Mouse (Mus musculus): Measurements from ENCODE around the gene Dyrk3. TPM values are rescaled to one million over a fixed set of nuclear protein-coding genes. Genes with fewer than 3 reads are reported as not detected.

Dyrk3 gene
- total RNA-seq (2021) = under 1 TPM; 0.25 to 0.29 TPM

DNA sequence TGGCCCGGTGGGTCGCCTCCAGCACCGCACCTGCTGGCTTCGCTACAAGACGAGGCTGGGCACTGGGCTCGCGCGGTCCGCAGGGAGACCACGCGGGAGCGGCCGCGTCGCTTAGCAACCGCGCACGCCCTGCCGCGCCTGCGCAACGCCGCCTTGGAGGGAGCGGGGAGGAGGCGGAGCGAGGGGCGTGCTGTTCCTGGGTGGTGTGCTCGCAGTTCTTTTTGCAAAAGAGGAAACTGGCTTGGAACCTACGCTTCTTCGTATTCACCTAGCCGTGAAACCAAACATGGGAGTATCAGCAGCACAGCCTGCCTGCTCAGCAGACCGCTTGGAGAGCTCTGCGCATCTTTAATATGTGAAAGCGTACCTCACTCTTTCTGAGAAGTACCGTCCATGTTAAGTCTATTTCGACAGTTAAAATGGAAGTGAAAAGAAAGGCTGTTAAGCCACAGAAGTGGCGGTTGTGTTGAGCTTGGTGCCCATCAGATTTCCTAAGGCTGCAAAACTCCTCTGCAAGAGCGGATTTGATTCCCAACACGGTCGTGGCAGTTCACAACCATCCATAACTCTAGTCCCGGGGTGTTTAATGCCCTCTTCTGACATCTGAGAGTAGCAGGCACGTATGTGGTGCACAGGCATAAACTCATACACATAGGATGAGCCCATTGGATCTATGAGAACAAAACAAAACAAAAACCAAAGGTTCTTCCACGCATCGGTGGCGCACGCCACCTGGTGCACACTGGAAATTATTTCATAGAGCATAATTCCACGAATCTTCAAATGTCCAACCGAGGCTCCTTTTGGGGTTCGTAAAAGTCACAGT lies at the start of gene Dyrk3:
Gene Dyrk3, minus strand, starts transcription at position 150 of the 826 bp plus-strand sequence.
- DNase-seq (ENCODE audit: low spot score) = peak; percentile 77
- intact Hi-C loops (cut with DNase I) = loop anchor here (2.0 to 10.0 kb wide), 2 partner anchors 22 to 154 kb away; no protein-coding TSS in a partner anchor

DNA sequence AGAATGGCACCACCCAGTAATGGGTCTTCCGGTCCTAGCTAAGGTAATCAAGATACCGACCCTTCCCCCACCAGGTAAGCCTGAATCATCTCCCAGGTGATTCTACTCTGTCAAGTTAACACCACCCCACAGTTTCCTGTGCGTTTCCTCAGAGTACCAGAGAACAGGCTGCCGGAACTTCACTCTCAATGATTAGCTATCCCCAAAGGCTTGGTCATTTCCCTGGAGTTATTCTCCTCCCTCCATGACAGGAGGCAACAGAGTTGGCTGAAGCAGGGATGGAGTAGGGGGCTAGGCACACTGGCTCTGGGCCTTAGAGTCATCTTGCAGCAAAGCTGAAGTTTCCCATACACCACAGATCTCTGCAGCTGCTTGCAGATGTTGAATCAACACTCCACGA lies 49.7 kb upstream of the Dyrk3 start:
- no peak for DNase-seq (ENCODE audit: low spot score)
- intact Hi-C loops (cut with DNase I) = no loop called here

DNA sequence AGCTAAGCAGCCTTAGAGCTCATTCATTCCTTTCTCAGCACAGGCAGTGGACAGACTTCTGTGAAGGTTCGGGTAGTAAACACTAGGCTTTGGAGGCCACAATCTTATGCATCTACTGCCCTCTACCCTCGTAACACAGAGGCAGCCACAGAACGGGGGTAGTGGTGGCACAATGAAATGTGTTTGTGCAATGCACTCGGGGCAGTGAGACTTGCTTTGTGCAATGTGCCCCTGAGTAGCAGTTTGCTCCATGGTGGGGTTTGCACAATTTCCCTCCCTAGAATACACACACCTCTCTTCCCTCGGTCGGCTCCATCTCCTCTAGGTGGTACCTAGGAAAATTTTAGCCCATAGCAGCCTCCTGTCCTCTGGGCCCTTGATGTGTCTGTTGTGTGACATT lies 48.9 kb upstream of the Dyrk3 start:
- intact Hi-C loops (cut with DNase I) = no loop called here
- DNase-seq (ENCODE audit: low spot score) = no peak

DNA sequence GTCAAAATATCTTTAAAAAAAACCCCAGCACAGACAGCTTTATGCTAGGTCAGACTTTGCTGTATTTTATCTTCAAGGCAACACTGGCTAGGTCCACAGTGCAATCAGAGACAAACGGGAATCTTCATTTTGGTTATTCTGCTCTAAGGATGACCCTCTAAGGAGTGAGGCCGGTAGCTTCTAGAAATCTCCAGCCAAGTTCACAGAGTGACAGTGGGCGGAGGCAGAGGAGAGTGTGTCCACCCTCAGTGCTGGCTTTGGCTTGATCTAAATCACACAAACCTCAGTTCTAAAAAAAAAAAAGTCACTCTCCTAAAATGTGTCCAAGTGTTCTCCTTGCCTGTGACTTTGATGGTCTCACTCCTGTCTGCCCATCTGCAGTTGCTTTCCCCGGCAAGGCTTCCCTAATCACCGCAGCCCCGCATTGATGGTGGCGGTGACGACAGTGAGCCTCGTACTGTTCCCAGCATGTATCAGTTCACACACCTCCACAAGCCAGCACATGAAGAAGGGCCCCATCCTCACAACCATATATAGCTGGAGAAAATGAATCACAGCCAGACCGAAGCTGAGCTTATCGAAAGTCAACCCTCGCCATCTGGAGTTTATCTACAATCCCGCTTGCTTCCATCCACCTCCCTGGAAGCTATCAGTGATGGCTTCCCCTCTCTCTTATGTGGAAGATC lies 47.8 kb upstream of the Dyrk3 start:
- DNase-seq (ENCODE audit: low spot score) = no peak
- intact Hi-C loops (cut with DNase I) = no loop called here

DNA sequence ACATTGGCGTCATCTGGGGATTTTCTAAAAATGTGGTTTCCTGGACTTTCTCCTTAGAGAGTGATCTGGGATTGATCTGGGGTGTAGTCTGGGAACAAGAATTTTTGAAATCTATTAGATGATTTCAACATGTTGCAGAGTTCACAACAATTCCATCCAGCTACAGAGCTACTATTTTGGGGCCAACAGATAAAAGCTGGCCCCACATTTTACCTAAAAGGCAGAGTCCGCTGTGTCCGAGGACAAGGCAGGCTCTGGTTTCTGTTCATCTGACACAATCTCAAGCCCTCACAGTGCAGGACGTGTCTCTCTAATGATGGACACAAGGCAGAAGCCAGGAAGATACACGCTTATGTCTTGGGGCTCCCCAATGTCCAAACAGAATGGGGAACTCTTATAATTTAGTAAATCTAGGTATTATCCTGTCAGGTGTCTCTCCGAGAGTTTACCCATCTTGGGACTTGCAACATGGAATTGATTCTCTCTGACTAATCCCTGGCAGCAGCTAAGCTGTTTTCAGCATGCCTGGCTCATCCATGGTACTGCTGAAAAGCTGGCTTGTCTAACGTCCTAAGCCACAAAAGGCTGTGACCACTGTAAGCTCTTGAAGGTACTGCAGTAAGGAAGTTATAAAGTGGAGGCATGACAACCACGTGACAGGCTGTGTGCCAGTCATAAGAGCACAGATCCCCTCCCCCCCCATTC lies 47.0 kb upstream of the Dyrk3 start:
- intact Hi-C loops (cut with DNase I) = no loop called here
- DNase-seq (ENCODE audit: low spot score) = no peak

DNA sequence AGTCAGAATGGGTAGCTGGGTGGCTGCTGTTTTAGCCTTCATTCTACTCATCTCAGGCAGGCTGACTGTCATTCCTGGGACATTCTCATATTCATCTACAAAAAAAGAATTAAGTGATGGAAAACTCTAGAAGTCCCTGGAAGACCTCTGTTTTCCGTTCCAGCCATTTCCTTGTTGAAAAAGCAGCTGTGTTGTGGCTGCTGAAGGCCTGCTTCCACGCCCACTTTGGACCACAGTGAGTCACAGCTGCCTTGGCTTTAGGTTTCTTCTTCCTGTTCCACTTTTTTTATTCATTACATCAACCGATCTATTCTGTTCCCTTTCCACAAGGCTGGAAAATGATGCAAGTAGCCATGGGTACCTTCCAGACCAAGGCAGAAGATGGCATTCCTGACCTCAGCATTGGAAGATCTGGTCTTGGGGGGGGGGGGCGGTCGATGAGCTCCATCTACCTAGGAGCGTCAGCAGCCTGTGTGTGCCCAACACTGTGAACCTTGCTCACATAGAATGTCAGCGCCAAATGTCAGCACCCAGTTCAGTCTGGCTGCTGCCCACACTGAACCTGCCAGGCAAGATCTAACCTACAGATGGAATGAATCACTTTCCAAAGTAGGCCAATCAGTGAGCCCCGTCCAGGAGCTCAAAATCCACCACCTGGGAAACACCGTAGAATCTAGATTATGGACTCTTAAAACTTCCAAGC lies 46.3 kb upstream of the Dyrk3 start:
- intact Hi-C loops (cut with DNase I) = no loop called here
- peak; percentile 35 for DNase-seq (ENCODE audit: low spot score)

DNA sequence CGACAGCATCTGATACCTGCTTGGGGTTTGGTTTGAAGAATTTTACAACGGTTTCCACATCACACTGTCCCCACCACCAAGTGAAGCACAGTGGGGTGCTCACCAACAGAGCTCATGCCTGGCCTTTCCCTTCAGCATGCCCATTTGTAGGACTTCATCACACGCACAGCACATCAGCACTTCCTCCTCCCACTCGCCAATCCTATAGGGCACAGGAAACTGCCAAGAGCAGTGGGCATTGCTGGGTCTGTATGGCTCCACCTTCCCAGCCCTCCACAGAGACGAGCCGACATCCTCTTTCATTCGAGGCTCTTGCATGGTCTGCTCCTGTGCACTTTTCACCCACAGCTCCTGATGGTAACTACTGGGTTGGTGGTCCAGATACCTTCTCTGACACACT lies 45.1 kb upstream of the Dyrk3 start:
- DNase-seq (ENCODE audit: low spot score) = no peak
- intact Hi-C loops (cut with DNase I) = no loop called here

DNA sequence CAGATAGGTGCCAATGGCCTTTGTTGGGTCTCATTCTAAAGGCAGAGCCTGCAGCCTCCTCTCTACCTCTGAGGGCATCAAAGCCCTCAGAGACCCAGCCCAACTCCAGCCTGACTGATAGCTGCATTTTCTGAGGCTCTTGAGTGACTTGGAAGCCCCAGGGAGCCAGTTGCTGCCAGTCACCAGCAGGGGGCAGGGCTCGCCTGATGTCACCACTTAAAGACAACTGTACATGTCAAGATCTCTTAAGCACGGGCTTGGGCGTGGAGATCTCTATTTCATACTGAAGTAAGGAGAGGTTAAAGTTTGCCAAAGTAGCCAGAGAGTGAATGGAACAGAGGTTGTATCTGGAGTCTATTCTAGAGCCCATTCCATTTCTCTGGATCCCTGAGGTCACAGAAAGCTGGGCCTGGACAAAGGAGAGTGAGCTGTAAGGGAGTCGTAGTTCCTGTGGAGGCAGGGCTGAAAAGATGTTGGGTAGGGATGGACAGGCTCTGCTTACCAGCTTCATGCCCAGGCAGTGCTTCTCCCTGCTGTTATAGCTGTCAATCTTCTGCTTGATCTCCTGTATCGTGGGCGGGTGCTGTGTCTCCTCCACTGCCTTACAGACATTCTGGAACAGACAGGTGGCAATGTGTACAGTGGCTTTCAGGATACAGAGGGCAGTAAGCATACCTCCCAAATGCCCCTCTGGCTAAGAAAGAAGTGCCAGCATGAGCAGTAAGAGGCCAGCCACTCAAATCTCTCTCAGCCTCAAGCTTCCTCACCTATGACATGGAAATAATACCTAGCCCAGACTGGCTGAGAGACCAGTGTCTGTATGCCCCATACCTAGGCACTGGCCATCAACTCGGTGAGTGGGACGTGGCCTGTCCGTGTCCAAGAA lies 43.7 kb upstream of the Dyrk3 start:
- peak; percentile 53 for DNase-seq (ENCODE audit: low spot score)
- intact Hi-C loops (cut with DNase I) = loop anchor here (1.0 kb wide), 2 partner anchors 64 to 78 kb away; no protein-coding TSS in a partner anchor

DNA sequence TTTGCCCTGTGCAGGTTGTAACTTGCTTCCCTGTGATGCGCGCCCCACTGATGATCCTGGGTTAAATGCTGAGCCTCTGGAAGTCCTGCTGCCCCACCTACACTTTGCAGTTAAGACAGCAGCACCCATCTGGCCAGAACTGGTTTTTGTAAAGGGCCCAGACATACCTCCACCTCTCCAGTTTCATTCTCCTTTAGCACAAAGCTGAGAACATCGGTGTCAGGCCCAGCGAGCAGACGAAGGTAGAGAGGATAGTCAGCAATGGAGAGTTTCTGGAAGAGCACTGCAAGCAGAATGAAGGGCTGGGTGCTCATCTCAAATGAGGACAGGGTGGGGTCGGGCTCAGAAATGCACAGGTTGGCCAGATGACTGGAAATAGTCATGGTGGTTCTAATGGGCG lies 42.2 kb upstream of the Dyrk3 start:
- DNase-seq (ENCODE audit: low spot score) = no peak
- intact Hi-C loops (cut with DNase I) = no loop called here

DNA sequence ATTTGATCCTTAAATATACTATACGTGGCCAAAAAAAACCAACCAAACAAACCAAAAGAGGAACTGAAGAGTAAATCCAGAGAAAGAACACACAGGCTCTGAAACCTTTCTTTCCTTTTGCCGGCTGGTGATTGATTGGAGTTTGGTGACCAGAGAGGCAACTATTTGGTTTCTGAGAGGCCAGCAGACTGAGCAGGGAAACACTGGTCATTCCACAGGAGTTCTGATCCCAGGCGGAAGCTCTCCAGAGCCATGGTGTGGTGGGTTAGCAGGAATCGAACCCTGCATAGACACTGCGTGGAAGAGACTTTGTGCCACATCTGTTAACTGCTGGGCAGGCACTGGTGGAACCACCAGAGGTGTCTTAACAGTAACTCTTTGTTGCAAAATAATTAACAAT lies 39.9 kb upstream of the Dyrk3 start:
- intact Hi-C loops (cut with DNase I) = no loop called here
- no peak for DNase-seq (ENCODE audit: low spot score)

DNA sequence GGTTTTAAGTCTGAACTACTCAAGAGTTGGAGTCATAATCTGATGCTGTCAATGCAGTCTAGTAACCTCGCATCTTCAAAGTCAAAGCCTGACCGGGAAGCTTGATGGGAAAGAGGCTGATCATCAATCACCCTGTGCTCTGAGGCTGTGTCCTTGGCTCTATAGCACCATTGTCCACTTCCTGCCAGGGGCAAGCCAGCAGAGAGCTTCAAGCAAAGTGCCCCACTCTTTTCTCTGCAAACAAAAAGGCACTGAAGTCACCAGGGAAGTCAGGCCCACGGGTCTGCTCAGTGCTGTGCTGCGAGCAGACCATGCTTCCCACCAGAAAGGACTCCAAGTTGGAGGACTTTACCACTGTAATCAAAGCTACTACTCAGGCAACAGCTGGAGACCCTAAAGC lies 39.1 kb upstream of the Dyrk3 start:
- DNase-seq (ENCODE audit: low spot score) = no peak
- intact Hi-C loops (cut with DNase I) = no loop called here

DNA sequence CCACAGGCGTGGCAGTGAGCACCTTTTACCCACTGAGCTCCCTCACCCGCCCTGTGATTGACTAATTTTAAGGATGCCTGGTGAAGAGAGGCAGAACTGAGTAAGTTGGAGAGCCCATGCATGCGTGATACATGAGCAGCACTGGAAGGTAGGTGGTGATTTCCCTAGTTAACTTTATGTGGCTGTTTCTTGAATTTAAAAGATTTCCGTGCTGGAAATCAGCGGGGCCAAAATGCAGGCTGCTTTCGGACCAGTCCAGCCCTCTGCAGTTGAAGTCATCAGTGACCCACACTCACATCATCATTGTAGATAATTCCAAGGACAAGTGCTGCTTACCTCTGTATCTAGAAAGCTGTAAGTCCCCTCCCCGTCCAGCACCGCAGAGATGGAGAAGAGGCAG lies 37.7 kb upstream of the Dyrk3 start:
- intact Hi-C loops (cut with DNase I) = no loop called here
- no peak for DNase-seq (ENCODE audit: low spot score)

DNA sequence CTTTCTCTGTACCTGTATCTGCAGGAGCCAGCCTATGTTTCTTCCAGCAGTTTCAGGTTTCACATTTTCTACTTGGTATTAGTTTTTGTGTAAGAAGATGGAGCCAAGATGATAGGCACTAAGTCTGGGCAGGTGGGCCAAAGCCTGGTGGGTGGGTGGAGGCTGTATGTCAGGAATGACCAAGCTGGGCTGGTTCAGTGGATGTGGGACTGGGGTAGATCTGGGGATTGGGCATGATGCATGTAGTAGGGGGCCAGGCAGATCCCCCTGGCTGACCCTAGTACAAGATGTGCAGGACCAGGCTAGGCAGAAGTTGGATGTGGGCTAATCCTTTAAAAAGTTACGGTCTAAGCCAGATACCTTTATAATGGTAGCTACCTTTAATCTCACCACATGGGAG lies 37.0 kb upstream of the Dyrk3 start:
- DNase-seq (ENCODE audit: low spot score) = no peak
- intact Hi-C loops (cut with DNase I) = no loop called here

DNA sequence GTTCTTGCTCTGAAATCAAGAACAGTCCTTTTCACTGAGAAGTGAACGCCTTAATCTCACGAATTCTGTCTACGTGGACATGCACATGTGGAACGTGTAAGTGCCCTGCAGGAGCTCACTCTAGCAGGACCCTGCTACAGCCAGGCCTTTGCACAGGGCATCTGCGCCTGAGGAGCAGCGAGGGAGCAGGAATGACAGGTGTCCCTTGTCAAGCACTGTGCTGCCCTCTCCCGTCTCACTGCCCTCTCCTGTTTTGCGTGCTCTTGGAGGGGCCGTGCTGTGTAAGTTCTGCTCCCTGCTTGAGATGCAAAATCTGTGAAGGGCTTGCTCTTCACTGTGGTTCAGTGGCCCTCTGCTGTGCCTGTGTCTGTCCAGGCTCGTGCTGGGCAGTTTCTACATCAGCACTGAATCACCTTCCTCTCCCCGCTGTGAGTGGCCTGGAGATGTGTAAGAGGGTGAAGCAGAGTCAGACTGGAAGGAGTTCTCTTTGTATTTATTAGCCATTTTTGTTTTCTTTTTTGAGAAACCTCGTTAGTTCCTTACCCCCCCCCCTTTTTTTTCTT lies 36.2 kb upstream of the Dyrk3 start:
- intact Hi-C loops (cut with DNase I) = no loop called here
- DNase-seq (ENCODE audit: low spot score) = no peak

DNA sequence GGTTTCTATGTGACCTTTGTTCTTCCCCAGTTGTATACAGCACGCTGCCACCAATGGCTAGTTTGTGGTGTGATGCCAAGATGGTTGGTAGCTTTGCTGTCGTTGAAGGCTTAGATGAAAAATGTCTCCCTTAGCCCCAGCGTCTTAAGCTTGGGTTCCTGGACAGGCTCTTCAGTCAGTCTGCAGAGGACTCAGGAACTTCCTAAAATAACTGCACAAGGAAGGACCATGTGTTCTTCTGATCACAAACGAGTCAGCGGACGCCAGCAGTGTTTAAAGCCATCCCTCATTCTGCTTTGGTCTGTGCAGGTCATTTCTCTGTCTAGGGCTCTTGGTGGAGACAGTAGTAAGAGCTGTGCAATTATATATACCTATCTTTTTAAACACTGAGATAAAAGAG lies 35.7 kb upstream of the Dyrk3 start:
- intact Hi-C loops (cut with DNase I) = no loop called here

DNA sequence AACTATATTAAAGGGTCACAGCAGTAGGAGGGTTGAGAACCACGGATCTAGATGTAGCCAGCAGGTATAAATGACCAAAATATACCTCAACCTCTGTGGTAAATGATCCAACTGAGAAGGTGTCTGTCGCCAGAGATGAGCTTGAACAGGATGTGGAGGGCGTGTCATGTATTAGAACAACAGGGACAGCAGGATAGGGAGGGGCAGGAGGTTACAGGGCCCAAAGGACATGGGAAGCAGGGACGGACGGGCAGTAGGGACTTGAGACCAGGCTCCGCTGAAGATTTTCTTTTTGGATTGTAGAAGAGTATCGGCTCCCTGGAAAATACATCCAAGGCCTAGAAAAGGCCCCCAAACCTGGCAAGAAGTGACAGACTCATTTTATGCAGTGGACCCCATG lies 34.9 kb upstream of the Dyrk3 start:
- intact Hi-C loops (cut with DNase I) = no loop called here
- no peak for DNase-seq (ENCODE audit: low spot score)

More for the DNA sequence above, 35.7 kb upstream of the Dyrk3 start:
- no peak for DNase-seq (ENCODE audit: low spot score)

DNA sequence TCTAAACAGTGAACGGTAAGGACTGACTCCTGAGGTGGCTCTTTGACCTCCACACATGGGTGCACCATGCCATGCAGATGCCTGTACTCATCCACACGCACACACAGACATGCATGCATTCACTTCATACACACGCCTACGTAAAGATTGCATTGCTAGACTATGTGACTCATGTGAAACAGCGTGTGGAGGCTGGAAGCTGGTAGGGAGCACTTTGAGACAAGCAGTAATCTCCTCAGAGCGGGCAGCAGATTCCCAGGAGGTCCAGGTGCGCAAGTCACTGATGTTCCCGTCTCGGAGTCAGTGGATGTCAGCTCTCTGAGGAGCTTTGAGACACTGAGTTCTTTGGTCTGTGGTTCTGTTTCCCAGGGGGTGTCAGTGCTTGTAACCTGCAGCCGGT lies 29.5 kb upstream of the Dyrk3 start:
- intact Hi-C loops (cut with DNase I) = no loop called here
- no peak for DNase-seq (ENCODE audit: low spot score)

DNA sequence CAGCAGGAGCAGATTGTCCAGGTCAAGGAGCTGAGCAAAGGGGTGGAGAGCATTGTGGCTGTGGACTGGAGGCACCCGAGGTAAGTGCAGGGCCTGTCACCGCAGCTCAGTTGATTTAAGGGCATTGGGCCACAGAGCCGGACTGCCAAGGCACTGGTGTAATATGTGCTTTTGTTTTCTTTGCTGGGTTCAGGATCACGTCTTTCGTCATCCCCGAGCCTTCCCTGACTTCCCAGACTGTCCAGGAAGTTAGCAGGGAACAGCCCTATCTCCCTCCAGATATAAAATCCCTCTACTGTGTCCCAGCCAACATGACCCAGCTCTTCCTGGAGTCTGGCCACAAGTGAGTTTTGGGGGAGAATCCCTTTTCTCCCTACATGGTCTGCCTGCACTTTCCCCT lies 26.3 kb upstream of the Dyrk3 start:
- no peak for DNase-seq (ENCODE audit: low spot score)
- intact Hi-C loops (cut with DNase I) = no loop called here

DNA sequence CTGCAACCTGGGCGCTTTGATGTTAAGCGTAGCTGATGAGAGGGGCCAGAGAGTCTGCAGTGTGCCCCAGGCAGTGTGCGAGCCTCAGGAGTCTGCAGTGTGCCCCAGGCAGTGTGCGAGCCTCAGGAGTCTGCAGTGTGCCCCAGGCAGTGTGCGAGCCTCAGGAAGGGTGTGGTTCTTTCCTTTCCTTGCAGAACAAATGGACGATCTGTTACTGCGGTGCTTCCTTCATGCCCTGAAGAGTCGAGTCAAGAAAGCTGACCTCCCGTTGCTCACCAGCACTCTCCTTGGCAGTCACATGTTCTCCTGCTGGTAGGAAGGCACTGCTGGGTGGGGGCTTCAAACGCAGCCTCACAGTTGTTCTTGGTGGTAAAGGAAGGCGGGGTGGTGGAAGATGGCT lies 23.0 kb upstream of the Dyrk3 start:
- DNase-seq (ENCODE audit: low spot score) = no peak
- intact Hi-C loops (cut with DNase I) = no loop called here
